Mouse (Mus musculus): Measurements from ENCODE around the gene Bptf. TPM values are rescaled to one million over a fixed set of nuclear protein-coding genes. Genes with fewer than 3 reads are reported as not detected.
"Not testable (repeated sequence)": the region's sequence is repeated elsewhere in the genome, so short reads cannot be mapped to it uniquely, and the experiment has no call there.

Gene Bptf
- polyA plus RNA-seq, 1 experiment from 2014 or later, result 40.6 TPM

GRCm38 (mm10) chr11:107092637-107093036 lies 39.3 kb downstream of the Bptf start:
- no peak overlapping the region for H3K9ac ChIP-seq
- no peak overlapping the region for H3K4me2 ChIP-seq (replicated peaks)
- ATAC-seq (ENCODE audit: low FRiP score), result no peak
- H3K27ac ChIP-seq, result no peak overlapping the region
- WGBS, result 94% methylated on average over 7 of the region's 7 CpGs
- no peaks in the 10 kb centered on the region for H3K4me1 ChIP-seq (replicated peaks; ENCODE audit: control insufficient read depth, insufficient read depth, low read length)
- H3K36me3 ChIP-seq (replicated peaks; ENCODE audit: control insufficient read depth, insufficient read depth), result peaks cover 42% of the 10 kb centered on the region
- H3K27me3 ChIP-seq (ENCODE audit: control insufficient read depth, insufficient read depth, low read length), result no peaks in the 10 kb centered on the region
- no peak for DNase-seq (ENCODE audit: low spot score)
- no peak overlapping the region for H3K4me3 ChIP-seq (replicated peaks; ENCODE audit: low read length)
- H3K9me3 ChIP-seq (ENCODE audit: control insufficient read depth, low read length), result no peaks in the 10 kb centered on the region

DNA sequence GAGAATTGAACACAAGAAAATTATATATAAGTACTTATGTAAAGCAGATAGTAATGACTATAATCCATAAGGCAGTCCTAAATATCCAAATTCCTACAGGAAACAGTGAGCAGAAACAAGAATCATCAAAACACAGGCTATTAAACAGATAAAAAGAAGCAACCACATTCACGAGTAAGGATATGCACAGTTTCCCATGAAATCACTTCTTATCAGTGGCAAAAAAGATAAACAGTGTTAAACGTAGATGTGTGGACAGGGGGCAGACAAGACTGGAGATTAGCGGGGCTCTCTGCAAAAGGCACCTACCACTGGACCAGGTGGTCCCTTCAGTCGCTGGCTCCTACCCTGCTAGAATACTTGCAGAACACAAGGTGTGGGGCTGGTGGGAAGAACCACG lies 46.1 kb downstream of the Bptf start:
- DNase-seq (ENCODE audit: low spot score) (no peak), ATAC-seq (ENCODE audit: low FRiP score) (no peak)
- H3K36me3 ChIP-seq (replicated peaks; ENCODE audit: control insufficient read depth, insufficient read depth), result peaks cover 41% of the 10 kb centered on the region
- WGBS, result 92% methylated on average over 5 of the region's 5 CpGs
- H3K27ac ChIP-seq, result no peak overlapping the region
- H3K4me1 ChIP-seq (replicated peaks; ENCODE audit: control insufficient read depth, insufficient read depth, low read length), result no peaks in the 10 kb centered on the region
- H3K4me2 ChIP-seq (replicated peaks), result no peak overlapping the region
- H3K9me3 ChIP-seq (ENCODE audit: control insufficient read depth, low read length), result no peaks in the 10 kb centered on the region
- no peaks in the 10 kb centered on the region for H3K27me3 ChIP-seq (ENCODE audit: control insufficient read depth, insufficient read depth, low read length)
- no peak overlapping the region for H3K4me3 ChIP-seq (replicated peaks; ENCODE audit: low read length)
- no peak overlapping the region for H3K9ac ChIP-seq

GRCm38 (mm10) chr11:107083480-107083879 lies 48.4 kb downstream of the Bptf start:
- H3K27me3 ChIP-seq (ENCODE audit: control insufficient read depth, insufficient read depth, low read length), result no peaks in the 10 kb centered on the region
- no peak overlapping the region for H3K9ac ChIP-seq
- no peak for DNase-seq (ENCODE audit: low spot score)
- no peak overlapping the region for H3K4me2 ChIP-seq (replicated peaks)
- peaks cover 57% of the 10 kb centered on the region for H3K36me3 ChIP-seq (replicated peaks; ENCODE audit: control insufficient read depth, insufficient read depth)
- WGBS, result 85% methylated on average over 5 of the region's 5 CpGs
- no peak for ATAC-seq (ENCODE audit: low FRiP score)
- H3K9me3 ChIP-seq (ENCODE audit: control insufficient read depth, low read length), result no peaks in the 10 kb centered on the region
- H3K4me1 ChIP-seq (replicated peaks; ENCODE audit: control insufficient read depth, insufficient read depth, low read length), result no peaks in the 10 kb centered on the region
- H3K27ac ChIP-seq, result no peak overlapping the region
- no peak overlapping the region for H3K4me3 ChIP-seq (replicated peaks; ENCODE audit: low read length)

- ATAC-seq (ENCODE audit: low FRiP score) (no peak), DNase-seq (ENCODE audit: low spot score) (no peak)
- Histone ChIP-seq H3K36me3 (replicated peaks; ENCODE audit: control insufficient read depth, insufficient read depth) (peaks cover 80% of the 10 kb centered on the region), H3K9ac (no peak overlapping the region), H3K27me3 (ENCODE audit: control insufficient read depth, insufficient read depth, low read length) (no peaks in the 10 kb centered on the region), H3K9me3 (ENCODE audit: control insufficient read depth, low read length) (no peaks in the 10 kb centered on the region), H3K27ac (no peak overlapping the region), H3K4me1 (replicated peaks; ENCODE audit: control insufficient read depth, insufficient read depth, low read length) (no peaks in the 10 kb centered on the region), H3K4me3 (replicated peaks; ENCODE audit: low read length) (no peak overlapping the region), H3K4me2 (replicated peaks) (no peak overlapping the region)
- WGBS, result 91% methylated on average over 11 of the region's 11 CpGs
Observed at GRCm38 (mm10) chr11:107065216-107065785, 66.6 kb downstream of the Bptf start.

GRCm38 (mm10) chr11:107064590-107064989 lies 67.3 kb downstream of the Bptf start:
- DNase-seq (ENCODE audit: low spot score) (no peak), ATAC-seq (ENCODE audit: low FRiP score) (no peak)
- no peak overlapping the region for H3K27ac ChIP-seq
- H3K4me1 ChIP-seq (replicated peaks; ENCODE audit: control insufficient read depth, insufficient read depth, low read length), result no peaks in the 10 kb centered on the region
- H3K9me3 ChIP-seq (ENCODE audit: control insufficient read depth, low read length), result no peaks in the 10 kb centered on the region
- no peak overlapping the region for H3K4me2 ChIP-seq (replicated peaks)
- H3K27me3 ChIP-seq (ENCODE audit: control insufficient read depth, insufficient read depth, low read length), result no peaks in the 10 kb centered on the region
- H3K9ac ChIP-seq, result no peak overlapping the region
- WGBS, result 98% methylated on average over 1 of the region's 1 CpGs
- no peak overlapping the region for H3K4me3 ChIP-seq (replicated peaks; ENCODE audit: low read length)
- peaks cover 86% of the 10 kb centered on the region for H3K36me3 ChIP-seq (replicated peaks; ENCODE audit: control insufficient read depth, insufficient read depth)

GRCm38 (mm10) chr11:107063067-107063466 lies 68.9 kb downstream of the Bptf start:
- DNase-seq (ENCODE audit: low spot score) (no peak), ATAC-seq (ENCODE audit: low FRiP score) (no peak)
- Histone ChIP-seq H3K27ac (no peak overlapping the region), H3K27me3 (ENCODE audit: control insufficient read depth, insufficient read depth, low read length) (no peaks in the 10 kb centered on the region), H3K4me1 (replicated peaks; ENCODE audit: control insufficient read depth, insufficient read depth, low read length) (no peaks in the 10 kb centered on the region), H3K9ac (no peak overlapping the region), H3K9me3 (ENCODE audit: control insufficient read depth, low read length) (no peaks in the 10 kb centered on the region), H3K36me3 (replicated peaks; ENCODE audit: control insufficient read depth, insufficient read depth) (peaks cover 98% of the 10 kb centered on the region), H3K4me2 (replicated peaks) (no peak overlapping the region), H3K4me3 (replicated peaks; ENCODE audit: low read length) (no peak overlapping the region)
- 92% methylated on average over 3 of the region's 3 CpGs for WGBS

DNA sequence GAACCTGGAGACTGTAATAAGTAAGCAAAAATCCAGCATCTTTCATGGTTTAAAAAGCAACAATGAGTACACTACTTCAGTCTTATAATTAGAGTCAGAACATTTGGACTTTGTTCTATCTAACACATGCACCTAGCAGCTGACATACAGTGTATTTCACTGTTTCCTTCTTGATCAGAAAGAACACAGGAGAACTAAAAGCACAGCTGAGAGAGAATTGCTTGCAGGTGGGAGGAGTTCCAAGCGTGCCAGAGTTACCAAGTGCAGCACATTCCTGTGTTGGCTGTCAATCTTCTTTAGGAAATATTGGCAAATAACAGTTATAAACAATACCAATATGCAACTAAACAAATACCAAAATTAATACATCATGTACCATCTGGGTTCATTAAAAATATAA lies 71.0 kb downstream of the Bptf start:
- Histone ChIP-seq H3K27me3 (ENCODE audit: control insufficient read depth, insufficient read depth, low read length) (no peaks in the 10 kb centered on the region), H3K4me3 (replicated peaks; ENCODE audit: low read length) (no peak overlapping the region), H3K4me1 (replicated peaks; ENCODE audit: control insufficient read depth, insufficient read depth, low read length) (no peaks in the 10 kb centered on the region), H3K9ac (no peak overlapping the region), H3K9me3 (ENCODE audit: control insufficient read depth, low read length) (no peaks in the 10 kb centered on the region), H3K36me3 (replicated peaks; ENCODE audit: control insufficient read depth, insufficient read depth) (peaks cover 98% of the 10 kb centered on the region), H3K4me2 (replicated peaks) (no peak overlapping the region), H3K27ac (no peak overlapping the region)
- no peak for ATAC-seq (ENCODE audit: low FRiP score)
- no peak for DNase-seq (ENCODE audit: low spot score)
- 94% methylated on average over 1 of the region's 1 CpGs for WGBS

GRCm38 (mm10) chr11:107059634-107060033 lies 72.3 kb downstream of the Bptf start:
- 97% methylated on average over 3 of the region's 3 CpGs for WGBS
- ATAC-seq (ENCODE audit: low FRiP score); H3K4me3 ChIP-seq (replicated peaks; ENCODE audit: low read length); H3K9me3 ChIP-seq (ENCODE audit: control insufficient read depth, low read length); H3K4me1 ChIP-seq (replicated peaks; ENCODE audit: control insufficient read depth, insufficient read depth, low read length); H3K9ac ChIP-seq; H3K27ac ChIP-seq; H3K27me3 ChIP-seq (ENCODE audit: control insufficient read depth, insufficient read depth, low read length); H3K4me2 ChIP-seq (replicated peaks); DNase-seq (ENCODE audit: low spot score): not testable (repeated sequence)
- peaks cover 98% of the 10 kb centered on the region for H3K36me3 ChIP-seq (replicated peaks; ENCODE audit: control insufficient read depth, insufficient read depth)

DNA sequence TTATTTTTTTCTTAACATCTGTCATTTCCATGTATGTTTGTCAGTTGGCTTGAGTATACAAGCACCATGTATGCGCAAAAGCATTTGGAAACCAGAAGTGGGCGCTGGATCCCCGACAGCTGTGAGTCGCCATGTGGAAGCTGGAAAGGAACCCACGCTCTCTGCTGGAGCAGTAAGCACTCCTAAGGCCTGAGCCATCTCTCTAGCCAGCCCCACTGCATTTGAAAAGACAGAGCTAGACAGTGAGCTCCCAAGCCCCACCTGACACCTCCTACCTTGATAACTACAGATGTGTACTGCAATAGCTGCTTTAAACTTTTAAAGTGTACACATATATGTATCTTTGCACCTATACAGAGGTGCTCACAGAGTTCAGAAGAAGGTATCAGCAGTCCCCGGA lies 74.5 kb downstream of the Bptf start:
- H3K27me3 ChIP-seq (ENCODE audit: control insufficient read depth, insufficient read depth, low read length), result no peaks in the 10 kb centered on the region
- H3K9ac ChIP-seq, result no peak overlapping the region
- DNase-seq (ENCODE audit: low spot score) (no peak), ATAC-seq (ENCODE audit: low FRiP score) (no peak)
- H3K4me2 ChIP-seq (replicated peaks), result no peak overlapping the region
- H3K4me1 ChIP-seq (replicated peaks; ENCODE audit: control insufficient read depth, insufficient read depth, low read length), result no peaks in the 10 kb centered on the region
- no peak overlapping the region for H3K4me3 ChIP-seq (replicated peaks; ENCODE audit: low read length)
- WGBS, result 92% methylated on average over 6 of the region's 6 CpGs
- no peaks in the 10 kb centered on the region for H3K9me3 ChIP-seq (ENCODE audit: control insufficient read depth, low read length)
- peaks cover 99% of the 10 kb centered on the region for H3K36me3 ChIP-seq (replicated peaks; ENCODE audit: control insufficient read depth, insufficient read depth)
- H3K27ac ChIP-seq, result no peak overlapping the region

DNA sequence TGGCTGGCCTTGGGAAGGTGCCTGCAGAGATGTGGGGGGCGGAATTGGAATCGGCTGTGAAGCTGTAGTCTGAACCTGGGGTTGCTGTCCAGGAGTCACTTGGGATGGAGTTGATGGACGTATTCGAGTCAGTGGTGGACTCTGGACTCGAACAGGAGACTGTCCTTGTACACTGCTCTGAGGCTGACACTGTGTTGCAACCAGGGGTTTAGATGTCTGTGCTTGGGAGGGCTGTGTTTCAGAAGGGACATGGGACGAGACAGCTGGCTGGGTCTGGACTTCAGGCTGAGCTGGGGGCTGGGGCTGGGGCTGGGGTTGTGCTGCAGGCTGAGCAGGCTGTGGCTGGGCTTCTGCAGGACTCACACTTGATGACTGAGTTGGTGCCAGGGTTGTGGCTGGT lies 77.1 kb downstream of the Bptf start:
- no peak for ATAC-seq (ENCODE audit: low FRiP score)
- Histone ChIP-seq H3K36me3 (replicated peaks; ENCODE audit: control insufficient read depth, insufficient read depth) (peaks cover 88% of the 10 kb centered on the region), H3K9ac (no peak overlapping the region), H3K27ac (no peak overlapping the region), H3K9me3 (ENCODE audit: control insufficient read depth, low read length) (no peaks in the 10 kb centered on the region), H3K4me3 (replicated peaks; ENCODE audit: low read length) (no peak overlapping the region), H3K4me1 (replicated peaks; ENCODE audit: control insufficient read depth, insufficient read depth, low read length) (no peaks in the 10 kb centered on the region), H3K4me2 (replicated peaks) (no peak overlapping the region), H3K27me3 (ENCODE audit: control insufficient read depth, insufficient read depth, low read length) (no peaks in the 10 kb centered on the region)
- no peak for DNase-seq (ENCODE audit: low spot score)
- WGBS, result 96% methylated on average over 6 of the region's 6 CpGs

All from hindbrain, embryonic 14.5 days (tissue).